Mouse (Mus musculus) neural tube, embryonic 14.5 days (tissue): Measurements from ENCODE around the gene Lrrfip1. TPM values are rescaled to one million over a fixed set of nuclear protein-coding genes. Genes with fewer than 3 reads are reported as not detected.

Source experiments
- ATAC-seq: fragments of 200-750 bp; cut with Nextera tagmentation; 2 replicates; pipeline ENCODE4 v1.8.0; 2017; ENCODE audit warnings: low read depth, mild to moderate bottlenecking, moderate TSS enrichment, moderate library complexity
- H3K27ac ChIP-seq: fragments of 300-500 bp; sonication (generic); 2 replicates; pipeline ENCODE4 v1.5.1; 2014; ENCODE audit warnings: low read depth, mild to moderate bottlenecking, control low read depth, low read length, moderate library complexity, mixed read lengths
- H3K27me3 ChIP-seq: fragments of 300-500 bp; sonication (generic); 2 replicates; pipeline ENCODE4 v1.6.1; 2014; ENCODE audit warnings: low read length; ENCODE audit not compliant: control insufficient read depth, insufficient read depth
- H3K36me3 ChIP-seq: fragments of 300-500 bp; sonication (generic); 2 replicates; pipeline ENCODE4 v1.6.1; 2014; ENCODE audit warnings: low read length, mixed read lengths; ENCODE audit not compliant: control insufficient read depth, insufficient read depth
- H3K4me1 ChIP-seq: fragments of 300-500 bp; sonication (generic); 2 replicates; pipeline ENCODE4 v1.6.1; 2014; ENCODE audit warnings: low read length; ENCODE audit not compliant: control insufficient read depth, insufficient read depth
- H3K4me2 ChIP-seq: fragments of 300-500 bp; sonication (generic); 2 replicates; pipeline ENCODE4 v1.6.1; 2014; ENCODE audit warnings: mild to moderate bottlenecking, low read depth, low read length, control low read depth
- H3K4me3 ChIP-seq: fragments of 300-500 bp; sonication (generic); 2 replicates; pipeline ENCODE4 v1.5.1; 2014; ENCODE audit warnings: low read depth, low read length, control low read depth, mixed read lengths
- H3K9ac ChIP-seq: fragments of 300-500 bp; sonication (generic); replicated peaks from 2 replicates; pipeline ENCODE4 v1.6.1; 2014; ENCODE audit warnings: low read depth, mild to moderate bottlenecking, control low read depth, low read length, mixed read lengths
- H3K9me3 ChIP-seq: fragments of 300-500 bp; sonication (generic); 2 replicates; pipeline ENCODE4 v1.6.1; 2016; ENCODE audit warnings: low read length; ENCODE audit not compliant: control insufficient read depth
- WGBS: fragments of 180-500 bp; shearing (Covaris S2); extraction: QIAGEN DNeasy Blood & Tissue Kit; methylation state at CpG from one replicate; pipeline ENCODE4 v1.1.7; 2014; 5-methylcytosine and 5-hydroxymethylcytosine counted together
- polyA plus RNA-seq: library from polyadenylated mRNA; unstranded; fragments of >200 nt; fragmentation: Nextera tagmentation; extraction: Ambion mirVana; gene quantifications from 2 replicates; pipeline ENCODE4 v1.2.1, GENCODE M21; 2014

Gene Lrrfip1
- polyA plus RNA-seq, 1 experiment from 2014 or later: 50.4 TPM

GRCm38 (mm10) chr1:91013803-91014202 is 15.3 kb downstream of the Lrrfip1 start:
- no peak overlapping the region for H3K9ac ChIP-seq
- ATAC-seq: no peak
- no peaks in the 10 kb centered on the region for H3K36me3 ChIP-seq
- WGBS: 85% methylated on average over 3 of the region's 3 CpGs
- H3K27me3 ChIP-seq: no peaks in the 10 kb centered on the region
- peaks cover 15% of the 10 kb centered on the region for H3K4me1 ChIP-seq
- no peak overlapping the region for H3K4me2 ChIP-seq
- H3K4me3 ChIP-seq: no peak overlapping the region
- H3K9me3 ChIP-seq: no peaks in the 10 kb centered on the region
- no peak overlapping the region for H3K27ac ChIP-seq

GRCm38 (mm10) chr1:91015571-91015970 is 17.0 kb downstream of the Lrrfip1 start:
- 58% methylated on average over 7 of the region's 7 CpGs for WGBS
- Histone ChIP-seq H3K9ac (no peak overlapping the region), H3K36me3 (no peaks in the 10 kb centered on the region), H3K27me3 (no peaks in the 10 kb centered on the region), H3K4me3 (no peak overlapping the region), H3K4me1 (peaks cover 13% of the 10 kb centered on the region), H3K4me2 (no peak overlapping the region), H3K9me3 (no peaks in the 10 kb centered on the region), H3K27ac (no peak overlapping the region)
- no peak for ATAC-seq

- no peak overlapping the region; the same call in 1 of the 2 replicates for H3K9ac ChIP-seq
These were observed 18.7 kb downstream of the Lrrfip1 start for GRCm38 (mm10) chr1:91017111-91017758.

GRCm38 (mm10) chr1:91019346-91019745 is 20.8 kb downstream of the Lrrfip1 start:
- H3K36me3 ChIP-seq: no peaks in the 10 kb centered on the region
- H3K4me3 ChIP-seq: no peak overlapping the region
- ATAC-seq: no peak
- H3K27ac ChIP-seq: no peak overlapping the region
- 94% methylated on average over 2 of the region's 2 CpGs for WGBS
- H3K4me2 ChIP-seq: no peak overlapping the region
- H3K27me3 ChIP-seq: no peaks in the 10 kb centered on the region
- H3K9ac ChIP-seq: no peak overlapping the region
- peaks cover 6% of the 10 kb centered on the region; the same call in 1 of the 2 replicates for H3K4me1 ChIP-seq
- H3K9me3 ChIP-seq: no peaks in the 10 kb centered on the region

More at GRCm38 (mm10) chr1:91017111-91017758, 18.7 kb downstream of the Lrrfip1 start:
- peak overlapping the region; percentile 5; the same call in 1 of the 2 replicates for H3K4me2 ChIP-seq
- ATAC-seq: 0 out of 2 replicates have a peak, but pooled peaks have one; percentile 24
- H3K27me3 ChIP-seq: no peaks in the 10 kb centered on the region
- H3K4me1 ChIP-seq: peaks cover 8% of the 10 kb centered on the region; the same call in 1 of the 2 replicates
- H3K4me3 ChIP-seq: no peak overlapping the region
- H3K9me3 ChIP-seq: no peaks in the 10 kb centered on the region
- no peaks in the 10 kb centered on the region for H3K36me3 ChIP-seq
- H3K27ac ChIP-seq: peak overlapping the region; percentile 23; the same call in 1 of the 2 replicates
- 15% methylated on average over 20 of the region's 20 CpGs for WGBS

GRCm38 (mm10) chr1:91021304-91021703 is 22.8 kb downstream of the Lrrfip1 start:
- Histone ChIP-seq H3K9ac (no peak overlapping the region), H3K27ac (no peak overlapping the region), H3K36me3 (no peaks in the 10 kb centered on the region), H3K4me2 (no peak overlapping the region), H3K9me3 (0 out of 2 replicates have a peak, but pooled peaks cover 1% of the 10 kb centered on the region), H3K27me3 (no peaks in the 10 kb centered on the region), H3K4me3 (no peak overlapping the region), H3K4me1 (peaks cover 6% of the 10 kb centered on the region; the same call in 1 of the 2 replicates)
- 77% methylated on average over 3 of the region's 3 CpGs for WGBS
- no peak for ATAC-seq

- no peaks in the 10 kb centered on the region for H3K27me3 ChIP-seq
- peaks cover 6% of the 10 kb centered on the region; the same call in 1 of the 2 replicates for H3K9me3 ChIP-seq
- 83% methylated on average over 11 of the region's 11 CpGs for WGBS
- no peak overlapping the region for H3K4me2 ChIP-seq
- no peak overlapping the region for H3K4me3 ChIP-seq
- no peak overlapping the region for H3K27ac ChIP-seq
- no peak overlapping the region for H3K9ac ChIP-seq
- H3K36me3 ChIP-seq: no peaks in the 10 kb centered on the region
- H3K4me1 ChIP-seq: peaks cover under 1% of the 10 kb centered on the region; the same call in 1 of the 2 replicates
- no peak for ATAC-seq
These were observed 23.8 kb downstream of the Lrrfip1 start for GRCm38 (mm10) chr1:91022157-91022895.

GRCm38 (mm10) chr1:91023230-91023629 is 24.7 kb downstream of the Lrrfip1 start:
- H3K36me3 ChIP-seq: no peaks in the 10 kb centered on the region
- no peak overlapping the region for H3K4me3 ChIP-seq
- no peak overlapping the region for H3K4me2 ChIP-seq
- H3K27me3 ChIP-seq: no peaks in the 10 kb centered on the region
- ATAC-seq: no peak
- peaks cover 6% of the 10 kb centered on the region; the same call in 1 of the 2 replicates for H3K9me3 ChIP-seq
- H3K4me1 ChIP-seq: no peaks in the 10 kb centered on the region
- no peak overlapping the region for H3K9ac ChIP-seq
- 87% methylated on average over 5 of the region's 5 CpGs for WGBS
- no peak overlapping the region for H3K27ac ChIP-seq

- no peaks in the 10 kb centered on the region for H3K4me1 ChIP-seq
- 88% methylated on average over 9 of the region's 9 CpGs for WGBS
- no peak overlapping the region for H3K27ac ChIP-seq
- no peak overlapping the region for H3K9ac ChIP-seq
- no peak for ATAC-seq
- peaks cover 6% of the 10 kb centered on the region; the same call in 1 of the 2 replicates for H3K9me3 ChIP-seq
- H3K4me2 ChIP-seq: no peak overlapping the region
- no peaks in the 10 kb centered on the region for H3K36me3 ChIP-seq
- H3K4me3 ChIP-seq: no peak overlapping the region
- no peaks in the 10 kb centered on the region for H3K27me3 ChIP-seq
These were observed 25.4 kb downstream of the Lrrfip1 start for GRCm38 (mm10) chr1:91023960-91024359.

- Histone ChIP-seq H3K9me3 (peaks cover 6% of the 10 kb centered on the region; the same call in 1 of the 2 replicates), H3K27ac (no peak overlapping the region), H3K27me3 (no peaks in the 10 kb centered on the region), H3K4me1 (no peaks in the 10 kb centered on the region), H3K4me2 (no peak overlapping the region), H3K9ac (no peak overlapping the region), H3K4me3 (no peak overlapping the region), H3K36me3 (no peaks in the 10 kb centered on the region)
- no peak for ATAC-seq
- WGBS: 56% methylated on average over 3 of the region's 3 CpGs
These were observed 25.9 kb downstream of the Lrrfip1 start for GRCm38 (mm10) chr1:91024464-91024863.
